Mouse (Mus musculus) c-Kit-negative CD71-positive TER-119-positive erythroid progenitor cells, embryonic 14.5 days (primary cell): ENCODE data around the gene Bcl2.

Experiments
- DNase-seq: peaks from one replicate; pipeline ENCODE4 v3.0.0-alpha.2; 2013; ENCODE audit warnings: low read depth, low spot score

Gene Bcl2

DNA sequence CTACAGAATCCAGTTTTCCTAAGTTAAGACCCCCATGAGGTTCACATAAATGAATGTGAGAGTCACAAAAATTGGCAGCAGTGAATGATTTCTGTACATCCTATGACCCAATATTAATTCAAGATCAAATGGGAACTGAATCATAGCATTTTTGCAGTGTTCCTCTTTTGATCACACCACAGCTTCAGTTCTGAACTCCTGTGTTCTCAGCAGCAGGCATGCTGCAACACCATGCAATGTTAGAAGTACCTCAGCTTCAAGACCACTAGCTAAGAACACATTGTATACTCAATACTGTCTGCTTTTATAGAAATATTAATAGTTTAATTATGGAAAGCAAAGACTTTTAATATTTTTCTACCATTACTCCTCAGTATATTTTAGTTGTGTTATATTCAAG lies 85.8 kb downstream of the Bcl2 start:
- no peak for DNase-seq

DNA sequence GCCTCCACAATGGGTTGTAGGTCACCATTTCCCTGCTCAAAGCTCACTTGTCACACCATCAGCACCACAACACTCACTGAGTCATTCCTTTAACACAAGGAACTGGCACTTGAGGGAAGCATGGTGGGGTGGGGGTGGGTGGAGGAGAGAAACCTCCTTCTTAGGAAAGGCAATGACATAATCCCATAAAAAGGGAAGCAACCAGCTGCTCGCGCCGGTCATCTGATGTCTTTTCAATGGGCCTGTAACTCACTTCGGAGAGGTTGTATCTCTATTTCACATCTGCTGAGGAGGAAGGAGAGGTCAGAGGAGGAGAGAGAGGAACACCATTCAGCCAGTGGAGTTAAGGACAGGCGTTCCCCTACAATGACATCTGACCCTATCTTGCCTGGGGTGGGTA lies 86.8 kb downstream of the Bcl2 start:
- no peak for DNase-seq

GRCm38 (mm10) chr1:106620174-106620931 lies 93.7 kb downstream of the Bcl2 start:
- DNase-seq, result no peak

DNA sequence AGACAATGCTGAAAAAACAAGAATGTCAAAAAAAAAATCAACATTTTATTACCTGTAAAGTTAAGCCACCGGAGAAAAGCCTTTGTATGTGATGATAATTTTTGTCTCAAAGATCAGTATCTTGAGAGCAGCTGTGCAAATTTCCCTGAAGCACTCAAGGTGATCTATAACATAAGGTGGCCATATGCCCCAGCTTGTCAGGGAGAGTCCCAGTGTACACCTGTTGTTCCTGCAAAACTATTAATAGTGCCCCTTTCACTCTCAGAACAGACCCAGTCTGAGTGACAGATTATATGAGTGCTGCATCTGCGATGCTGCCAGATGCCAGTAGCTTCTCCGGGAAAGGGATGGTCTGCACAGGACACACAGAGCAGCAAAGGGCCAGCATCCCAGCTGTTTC lies 95.3 kb downstream of the Bcl2 start:
- DNase-seq, result no peak

- no peak for DNase-seq
These were observed 97.1 kb downstream of the Bcl2 start for GRCm38 (mm10) chr1:106616955-106617354.

DNA sequence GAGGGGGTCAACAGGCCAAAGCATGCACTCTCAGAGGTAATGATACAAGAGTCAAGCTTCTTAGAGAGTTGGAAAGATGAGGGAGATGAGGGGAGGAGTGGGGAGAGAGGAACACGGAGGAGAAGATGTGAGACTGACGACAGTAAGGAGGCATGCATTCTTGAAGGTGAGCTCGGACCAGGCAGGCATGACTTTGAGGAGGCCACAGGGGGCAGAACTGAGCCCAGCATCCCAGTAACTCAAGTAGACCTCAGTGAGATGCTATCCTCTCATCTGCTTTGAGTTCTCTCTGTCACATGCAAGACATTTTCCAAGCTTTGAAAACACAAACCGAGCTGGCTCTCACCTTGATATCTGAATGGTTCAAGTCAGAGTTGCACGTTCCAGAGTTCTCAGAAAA lies 100.7 kb downstream of the Bcl2 start:
- no peak for DNase-seq

- no peak for DNase-seq
These were observed 101.7 kb downstream of the Bcl2 start for GRCm38 (mm10) chr1:106612166-106613031.

DNA sequence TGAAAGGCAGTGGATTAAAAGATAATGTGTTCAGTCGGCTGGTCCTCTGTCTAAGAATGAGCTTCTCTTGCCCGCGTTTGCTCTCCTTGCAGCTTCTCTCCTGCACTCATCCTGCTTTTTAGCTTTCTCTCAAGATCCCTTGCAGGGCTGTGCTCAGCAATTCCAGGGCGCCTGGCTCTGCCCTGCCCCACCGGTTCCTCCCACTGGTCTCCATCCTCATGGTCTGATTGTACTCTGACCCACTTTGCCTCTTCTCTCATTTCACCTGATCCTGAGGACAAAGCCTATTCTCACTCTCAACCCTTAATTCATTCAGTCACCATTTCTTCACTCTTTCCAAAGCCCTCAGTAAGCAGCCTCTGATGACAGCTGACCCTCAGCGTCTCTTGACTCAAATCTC lies 102.8 kb downstream of the Bcl2 start:
- DNase-seq, result no peak

- DNase-seq, result no peak
These were observed 105.8 kb downstream of the Bcl2 start for GRCm38 (mm10) chr1:106608098-106608778.

- no peak for DNase-seq
These were observed 107.1 kb downstream of the Bcl2 start for GRCm38 (mm10) chr1:106606951-106607350.

DNA sequence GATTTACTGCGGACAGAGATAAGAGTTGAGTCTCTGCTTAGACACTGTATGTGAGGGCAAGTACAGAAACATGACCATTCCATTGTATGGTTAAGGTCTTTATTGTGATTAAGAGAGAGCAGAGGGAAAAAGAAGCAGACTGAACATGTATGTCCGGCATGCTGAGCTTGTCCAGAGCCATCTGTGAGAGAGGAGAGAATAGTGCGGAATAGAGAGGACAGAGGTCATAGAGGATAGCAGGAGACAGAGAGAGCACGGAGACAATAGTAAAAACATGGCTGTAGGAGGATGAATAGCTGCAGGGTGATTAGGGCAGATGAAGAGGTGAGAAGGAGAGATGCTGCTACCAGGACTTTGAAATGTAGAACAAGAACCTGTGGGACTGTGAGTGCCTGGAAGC lies 110.7 kb downstream of the Bcl2 start:
- no peak for DNase-seq

DNA sequence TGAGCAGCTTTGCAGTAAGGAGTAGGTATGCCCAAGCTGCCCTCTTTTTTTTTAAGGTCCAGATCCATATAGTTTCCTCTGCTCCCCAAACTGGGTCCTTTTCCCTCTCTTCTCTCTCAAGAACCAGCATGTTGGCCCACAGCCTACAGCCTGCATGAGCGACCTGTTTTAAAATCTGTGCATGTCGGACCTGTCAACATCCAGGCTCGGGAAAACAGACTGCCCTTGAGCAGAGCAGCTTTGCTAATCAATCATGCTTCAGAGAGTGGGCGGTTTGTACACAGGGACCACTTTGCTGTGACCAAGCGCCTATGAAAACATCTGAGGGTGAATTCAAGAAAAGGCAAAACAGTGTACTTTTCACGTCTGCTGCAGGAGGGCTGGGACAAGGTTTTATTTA lies 111.1 kb downstream of the Bcl2 start:
- DNase-seq, result no peak

GRCm38 (mm10) chr1:106602536-106602935 lies 111.5 kb downstream of the Bcl2 start:
- DNase-seq, result no peak

GRCm38 (mm10) chr1:106601247-106601646 lies 112.8 kb downstream of the Bcl2 start:
- no peak for DNase-seq

DNA sequence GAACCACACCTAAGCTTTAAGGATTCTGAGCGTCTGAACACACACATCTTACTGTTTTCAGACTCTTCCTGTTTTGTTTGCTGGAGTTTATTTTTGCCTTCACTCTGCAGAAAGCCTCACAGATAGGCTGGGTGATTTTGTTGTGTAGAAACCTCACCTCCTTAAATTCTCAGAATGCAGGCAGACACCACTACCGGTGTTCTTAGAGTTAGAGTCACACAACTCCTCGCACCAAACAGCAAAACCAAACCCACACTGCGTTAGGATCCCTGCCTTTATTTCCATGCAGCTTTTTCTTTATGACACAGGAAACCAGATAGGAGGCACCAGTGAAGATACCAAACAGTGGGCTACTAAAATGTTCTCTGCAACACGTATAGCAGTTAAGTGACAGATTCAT lies 113.2 kb downstream of the Bcl2 start:
- no peak for DNase-seq

GRCm38 (mm10) chr1:106598292-106598583 lies 115.8 kb downstream of the Bcl2 start:
- no peak for DNase-seq

DNA sequence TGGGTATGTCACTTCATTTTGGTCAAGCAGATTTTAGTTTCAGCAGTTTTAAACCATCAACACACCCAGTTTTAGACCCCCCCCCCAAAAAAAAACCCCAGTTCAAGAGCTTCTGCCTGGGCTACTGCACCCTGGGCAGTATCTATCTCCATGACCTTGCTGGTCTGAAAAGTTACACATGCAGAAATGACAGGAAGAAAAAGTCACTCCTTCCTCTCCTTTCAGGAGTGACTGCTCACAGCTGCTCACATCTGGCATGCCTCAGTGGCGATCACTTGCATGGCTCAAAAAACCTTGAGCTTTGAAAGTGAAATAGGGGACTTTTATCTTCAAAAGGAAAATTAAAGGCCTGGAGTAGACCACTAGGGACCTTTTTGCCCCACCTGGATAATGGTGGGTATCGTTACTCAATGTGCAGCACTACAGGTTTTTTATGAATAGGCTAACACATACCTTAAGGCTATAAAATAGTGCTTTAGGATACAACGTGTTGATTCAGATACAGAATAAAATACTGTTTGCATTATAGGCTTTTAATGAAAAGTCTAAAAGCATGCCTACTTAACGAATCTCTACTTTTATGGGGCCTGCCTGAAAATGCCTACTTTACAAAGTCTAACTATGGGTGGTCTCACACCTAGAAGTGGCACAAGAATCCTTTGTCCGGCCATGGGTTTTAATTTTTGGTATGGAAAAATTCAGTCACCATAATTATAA lies 116.3 kb downstream of the Bcl2 start:
- no peak for DNase-seq

GRCm38 (mm10) chr1:106596380-106596779 lies 117.7 kb downstream of the Bcl2 start:
- no peak for DNase-seq

DNA sequence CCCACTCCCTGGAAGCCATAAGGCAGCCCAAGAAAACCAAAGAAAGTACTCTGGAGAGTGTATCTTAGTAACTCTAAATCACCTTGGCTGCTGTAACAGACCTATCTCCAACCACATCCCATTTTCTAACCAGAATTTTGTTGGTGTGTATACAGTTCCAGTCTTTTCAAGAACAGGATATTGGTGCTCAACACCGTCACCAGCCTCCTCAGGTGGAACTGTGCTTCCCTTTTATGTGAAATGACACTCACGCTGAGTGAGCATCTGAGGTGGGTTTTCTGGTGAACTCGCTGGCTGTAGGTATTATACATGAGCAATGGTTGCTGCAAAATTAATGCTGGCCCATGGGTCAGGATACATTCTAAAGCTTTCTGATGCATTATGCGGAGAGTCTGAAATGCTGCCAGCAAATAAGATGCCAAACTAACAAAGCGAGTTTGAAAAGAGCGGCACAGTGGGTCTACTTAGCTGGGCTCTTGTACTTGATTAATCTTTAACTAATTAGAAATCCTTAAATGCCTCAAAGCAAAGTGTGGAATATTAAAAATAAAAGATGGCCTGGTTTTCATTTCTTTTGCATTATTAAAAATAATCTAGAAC lies 118.7 kb downstream of the Bcl2 start:
- DNase-seq, result no peak

DNA sequence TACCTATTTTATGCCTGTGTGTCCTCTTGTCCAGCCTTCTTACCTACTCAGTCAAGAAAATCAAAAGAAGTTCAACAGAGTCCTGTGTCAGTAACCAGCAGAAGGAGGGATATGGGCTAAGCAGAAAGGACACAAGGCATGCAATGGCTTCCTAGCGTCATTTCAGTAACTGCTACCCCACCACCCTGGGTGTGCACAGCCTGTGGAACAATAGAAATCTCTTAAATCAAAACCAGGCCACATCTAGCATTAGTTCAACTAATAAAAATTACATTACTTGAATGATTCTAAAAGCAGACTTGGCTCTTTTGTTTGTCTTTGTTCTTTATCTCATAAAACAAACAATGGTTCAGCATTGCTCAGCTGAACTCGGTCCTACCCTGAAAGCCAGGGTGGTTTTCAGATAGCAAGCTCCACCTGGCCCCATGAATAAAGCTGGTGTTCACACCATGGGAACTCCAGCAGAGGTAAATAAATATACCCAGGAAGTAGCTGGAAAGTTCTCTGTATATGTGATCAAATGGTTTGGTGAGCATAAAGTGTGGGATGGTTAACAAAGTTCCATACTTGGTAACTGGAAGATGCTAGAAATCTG lies 122.8 kb downstream of the Bcl2 start:
- no peak for DNase-seq

- no peak for DNase-seq
These were observed 124.9 kb downstream of the Bcl2 start for GRCm38 (mm10) chr1:106589141-106589540.
